Mouse (Mus musculus) kidney, postnatal 14 days (tissue): ENCODE data around the gene Xpot.

ENCODE experiments used
- DNase-seq: peaks from one replicate; pipeline ENCODE4 v3.0.0; 2022; ENCODE audit warnings: mixed read lengths

The Xpot gene

DNA sequence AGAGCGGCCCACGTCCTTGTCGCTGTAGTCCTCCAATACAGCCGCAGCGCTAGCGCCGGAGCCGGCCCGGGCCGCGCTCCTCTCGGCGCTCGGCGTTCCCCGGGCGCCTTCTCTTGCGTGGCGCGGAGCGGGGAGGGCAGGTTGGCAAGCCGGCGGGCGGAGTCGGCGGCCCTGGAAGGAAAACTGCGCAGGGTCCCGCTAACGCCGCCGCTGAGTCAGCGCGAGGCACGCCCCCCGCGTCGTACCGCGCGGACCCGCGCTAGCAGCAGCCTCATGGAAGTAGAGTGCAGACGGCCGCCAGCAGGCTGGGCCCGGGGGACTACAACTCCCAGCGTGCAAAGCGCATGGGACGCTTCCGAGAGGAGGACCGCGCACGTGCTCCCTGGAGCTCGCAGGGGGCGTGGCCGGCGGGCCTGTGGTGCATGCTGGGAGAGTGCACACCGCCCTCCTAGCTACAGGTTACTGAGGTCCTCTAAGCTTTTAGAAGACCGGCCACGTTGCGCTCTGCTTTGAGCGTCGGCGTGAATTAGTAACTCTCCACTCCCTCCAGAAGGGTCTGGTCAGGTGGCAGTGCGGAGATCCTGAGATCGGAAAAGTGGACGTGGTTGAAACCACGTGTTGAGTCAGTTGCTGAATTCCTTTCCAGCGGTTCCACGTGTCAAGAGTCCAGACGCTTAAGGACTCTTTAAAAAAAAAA is at the start of gene Xpot:
Gene Xpot, minus strand, starts transcription at position 147 of the 697 bp plus-strand sequence.
- peak; percentile 99 for DNase-seq

DNA sequence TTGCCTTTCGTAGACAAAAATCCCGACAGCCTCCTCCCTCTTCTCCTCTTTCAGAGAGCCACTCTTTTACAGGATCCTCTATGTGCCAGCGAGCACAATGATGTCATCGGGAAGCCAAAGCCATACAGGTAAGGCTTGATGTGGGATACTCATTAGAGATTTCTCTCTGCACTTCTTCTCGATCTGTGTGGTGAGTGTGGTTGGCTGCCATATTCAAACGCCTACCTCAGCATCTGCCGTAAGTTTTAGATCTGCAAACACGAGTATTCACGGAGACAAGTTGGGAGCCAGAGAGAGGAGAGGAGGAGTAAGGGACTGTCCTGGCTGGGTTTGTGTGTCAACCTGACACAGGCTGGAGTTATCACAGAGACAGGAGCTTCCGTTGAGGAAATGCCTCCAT is 43.0 kb upstream of the Xpot start:
- no peak for DNase-seq

DNA sequence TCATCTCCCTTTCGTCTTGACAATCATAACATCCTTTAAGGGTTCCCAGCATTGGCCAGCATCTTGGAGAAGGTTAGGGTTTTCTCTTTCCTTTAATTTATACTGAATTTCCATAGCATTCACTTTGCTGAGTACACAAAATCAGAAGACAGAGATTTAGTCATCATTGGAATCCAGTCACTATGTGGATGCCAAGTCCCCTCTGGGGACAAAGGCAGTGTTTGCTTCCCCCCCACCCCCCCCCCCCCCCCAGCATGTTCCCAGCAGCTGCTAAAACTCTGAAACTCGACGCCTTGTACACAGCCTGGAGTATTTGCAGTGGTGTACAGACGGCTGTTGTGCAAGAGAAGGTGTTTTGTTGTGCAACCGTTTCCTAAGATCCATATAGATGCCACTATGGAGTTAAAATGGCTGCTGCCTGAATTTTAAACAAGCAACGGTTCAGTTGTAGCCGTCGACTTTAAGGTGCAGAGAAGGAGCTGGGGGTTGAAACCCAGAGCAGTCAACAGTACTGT is 39.6 kb upstream of the Xpot start:
- no peak for DNase-seq

DNA sequence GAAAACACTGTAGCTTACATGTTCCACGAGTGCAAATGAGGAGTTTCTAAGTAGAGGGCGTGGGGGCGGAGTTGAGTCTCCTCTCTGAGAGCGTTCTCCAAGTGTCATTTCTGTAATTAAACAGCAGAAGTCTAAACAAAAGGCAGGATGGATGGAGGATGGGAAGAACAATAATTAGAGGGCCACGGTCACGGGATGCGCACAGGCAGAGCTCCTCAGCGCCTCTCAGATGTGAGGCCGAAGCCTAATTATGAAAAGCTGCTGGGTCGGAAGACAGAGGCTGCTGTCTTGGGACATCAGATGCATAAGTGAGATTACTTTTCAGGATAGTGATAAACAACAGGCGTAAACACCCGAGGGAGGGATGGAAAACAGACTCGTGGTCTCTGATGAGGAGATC is 37.5 kb upstream of the Xpot start:
- DNase-seq = no peak

DNA sequence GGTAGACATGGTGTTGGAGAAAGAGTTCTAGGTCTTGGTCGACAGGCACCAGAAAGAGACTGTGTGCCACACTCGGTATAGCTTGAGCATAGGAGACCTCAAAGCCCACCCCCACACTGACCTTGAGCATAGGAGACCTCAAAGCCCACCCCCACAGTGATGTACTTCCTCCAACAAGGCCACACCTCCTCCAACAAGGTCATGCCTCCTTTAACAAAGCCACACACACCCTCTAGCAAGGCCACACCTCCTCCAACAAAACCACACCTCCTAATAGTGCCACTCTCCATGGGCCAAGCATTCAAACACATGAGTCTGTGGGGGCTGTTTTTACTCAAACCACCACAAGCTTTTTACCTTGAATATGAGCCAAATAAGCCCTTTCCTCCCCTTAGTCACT is 36.6 kb upstream of the Xpot start:
- no peak for DNase-seq

DNA sequence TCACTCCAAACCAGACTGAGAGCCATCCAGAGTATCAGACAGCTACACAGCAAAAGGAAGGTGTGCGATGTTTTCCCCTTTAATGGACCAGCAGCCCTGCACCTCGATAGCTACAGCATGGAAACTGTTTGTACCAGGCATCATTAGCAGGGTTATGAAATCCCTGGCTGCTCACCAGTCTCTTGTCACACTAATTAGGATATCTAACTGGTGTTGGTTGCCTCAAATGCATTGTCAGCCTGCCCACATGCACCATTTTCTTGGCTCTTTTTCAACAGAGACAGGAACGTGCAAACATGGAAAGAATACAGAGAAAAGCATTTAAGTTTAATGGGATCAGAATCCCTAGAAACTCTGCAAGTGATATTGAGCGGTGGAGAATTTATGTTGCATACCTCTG is 29.8 kb upstream of the Xpot start:
- no peak for DNase-seq

DNA sequence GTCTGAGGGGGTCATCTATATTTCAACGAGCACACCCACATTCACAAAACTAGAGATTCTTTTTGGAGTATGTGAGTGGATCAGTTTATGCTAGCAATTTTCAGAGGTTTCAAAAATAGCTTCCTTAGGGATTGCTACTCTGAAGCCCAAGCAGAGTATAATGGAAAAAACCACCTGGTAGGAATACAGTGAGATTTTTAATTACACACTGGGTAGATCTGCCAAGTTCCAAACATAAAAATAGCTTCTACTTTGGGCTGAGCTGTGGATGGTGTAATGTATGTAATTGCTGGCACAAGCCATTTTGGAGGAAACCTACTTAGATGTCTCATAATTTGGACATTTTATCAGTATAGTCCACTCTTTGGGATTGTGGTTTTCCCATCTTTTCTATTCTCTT is 26.9 kb upstream of the Xpot start:
- no peak for DNase-seq

DNA sequence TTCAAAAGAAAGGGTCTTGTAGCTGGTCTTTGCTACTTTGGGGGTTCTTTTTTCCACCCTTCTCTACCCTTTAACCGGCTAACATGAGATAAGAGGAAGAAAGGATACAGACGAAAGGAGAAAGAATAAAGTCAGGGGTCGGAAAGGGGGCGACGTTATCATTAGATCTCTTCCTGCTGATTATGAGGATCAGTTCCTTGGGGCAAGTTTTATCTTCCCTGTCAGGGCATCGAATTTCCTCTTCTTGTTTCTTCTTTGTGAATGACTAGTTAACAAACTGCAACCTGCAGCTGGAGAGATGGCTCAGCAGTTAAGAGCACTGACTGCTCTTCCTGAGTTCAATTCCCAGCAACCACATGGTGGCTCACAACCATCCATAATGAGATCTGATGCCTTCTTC is 20.2 kb upstream of the Xpot start:
- no peak for DNase-seq

DNA sequence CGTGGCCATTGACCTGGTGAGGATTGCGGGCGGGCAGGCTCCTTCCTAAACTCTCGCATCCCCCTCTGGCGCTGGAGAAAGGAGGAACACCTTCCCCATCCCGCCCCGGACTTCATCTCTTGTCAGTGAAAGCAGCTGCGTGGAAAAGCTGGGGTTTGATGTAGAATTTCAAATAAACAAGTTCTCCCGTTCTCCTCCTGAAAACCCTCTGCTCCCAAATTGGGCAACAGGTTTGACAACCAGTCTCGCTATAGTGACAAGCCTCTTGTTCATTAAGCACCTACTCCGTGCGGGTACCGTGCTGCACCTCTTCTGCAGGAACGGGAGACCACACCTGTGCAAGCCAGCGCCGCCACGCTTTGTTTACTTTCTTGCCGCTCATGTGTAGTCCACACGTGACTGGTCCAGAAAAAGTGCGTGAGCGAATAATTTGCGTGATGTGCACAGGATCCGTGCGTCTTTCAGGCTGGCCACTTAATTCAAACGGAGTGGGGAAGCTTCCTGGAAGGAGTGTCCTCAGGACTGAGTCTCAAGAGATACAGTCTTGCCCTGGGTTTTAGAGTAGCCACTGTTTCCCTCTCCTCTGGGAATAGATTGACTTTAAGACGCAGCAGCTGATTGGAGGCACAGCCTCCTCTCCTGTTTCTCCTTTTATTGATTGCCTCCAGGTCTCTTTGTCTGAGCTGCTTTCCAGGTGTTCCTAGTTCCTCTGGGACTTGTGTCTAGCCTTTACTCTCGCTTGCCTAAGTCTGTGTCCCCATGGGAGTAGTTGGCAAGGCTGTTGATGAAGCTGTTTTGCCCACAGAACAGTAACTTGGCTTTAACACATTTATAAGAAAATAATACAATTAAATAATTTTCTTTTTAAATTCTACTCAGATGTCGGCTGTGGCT is 16.2 kb upstream of the Xpot start:
- DNase-seq = no peak

DNA sequence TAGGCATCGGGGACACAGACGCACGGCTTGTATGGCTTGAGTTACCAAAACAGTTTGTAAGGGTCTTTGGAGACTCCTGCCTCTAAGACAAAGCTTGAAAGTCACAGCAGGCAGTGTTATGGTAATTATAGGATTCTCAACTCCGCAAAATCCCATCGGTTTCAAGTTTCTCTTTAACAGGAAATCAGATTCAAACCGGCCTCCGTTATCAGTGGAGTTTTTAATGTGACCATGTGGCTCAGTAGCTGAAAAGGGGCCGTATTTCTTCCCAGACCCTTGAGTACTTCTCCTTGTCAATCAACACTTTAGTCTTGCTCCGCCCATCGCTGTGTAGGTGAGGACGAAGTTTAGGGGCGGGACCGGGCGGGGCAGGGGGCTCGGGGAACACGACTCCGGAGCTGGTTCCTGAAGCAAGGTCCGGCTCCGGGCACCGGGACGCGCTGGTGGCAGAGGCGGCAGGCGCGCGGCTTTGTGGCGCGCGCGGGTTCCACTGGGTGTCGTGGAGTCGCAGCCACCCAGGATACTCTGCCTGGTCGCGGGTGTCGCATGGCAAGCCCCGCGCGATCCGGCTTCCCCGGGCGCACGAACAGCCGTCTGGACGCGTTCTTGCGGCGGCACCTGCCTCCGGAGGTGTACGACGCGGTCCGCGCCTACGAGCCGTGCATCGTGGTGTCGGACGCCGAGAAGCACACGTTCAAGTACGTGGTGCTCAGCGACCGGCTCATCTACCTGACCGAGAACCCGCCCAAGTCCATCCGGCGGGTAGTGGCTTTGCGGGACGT is 15.3 kb upstream of the Xpot start, which contains the start of gene D930020B18Rik:
Gene D930020B18Rik, plus strand, starts transcription at position 317 of the 782 bp plus-strand sequence.
- peak; percentile 20 for DNase-seq

DNA sequence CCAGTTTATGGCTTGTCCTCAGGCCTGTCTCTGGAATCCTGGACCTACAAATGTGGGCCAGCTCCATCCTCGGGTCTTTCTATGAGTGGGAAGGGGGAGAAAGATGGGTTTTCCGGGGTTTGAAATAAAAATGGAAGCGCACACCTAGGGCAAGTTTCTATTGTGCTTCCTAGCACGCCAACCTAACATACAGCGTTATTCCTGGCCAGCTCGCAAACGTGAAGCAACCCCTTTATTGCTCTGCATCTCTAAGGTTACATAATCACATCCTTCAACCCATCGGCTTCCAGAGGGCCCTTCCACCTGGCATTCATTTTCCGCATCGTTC is 14.8 kb upstream of the Xpot start:
- no peak for DNase-seq

DNA sequence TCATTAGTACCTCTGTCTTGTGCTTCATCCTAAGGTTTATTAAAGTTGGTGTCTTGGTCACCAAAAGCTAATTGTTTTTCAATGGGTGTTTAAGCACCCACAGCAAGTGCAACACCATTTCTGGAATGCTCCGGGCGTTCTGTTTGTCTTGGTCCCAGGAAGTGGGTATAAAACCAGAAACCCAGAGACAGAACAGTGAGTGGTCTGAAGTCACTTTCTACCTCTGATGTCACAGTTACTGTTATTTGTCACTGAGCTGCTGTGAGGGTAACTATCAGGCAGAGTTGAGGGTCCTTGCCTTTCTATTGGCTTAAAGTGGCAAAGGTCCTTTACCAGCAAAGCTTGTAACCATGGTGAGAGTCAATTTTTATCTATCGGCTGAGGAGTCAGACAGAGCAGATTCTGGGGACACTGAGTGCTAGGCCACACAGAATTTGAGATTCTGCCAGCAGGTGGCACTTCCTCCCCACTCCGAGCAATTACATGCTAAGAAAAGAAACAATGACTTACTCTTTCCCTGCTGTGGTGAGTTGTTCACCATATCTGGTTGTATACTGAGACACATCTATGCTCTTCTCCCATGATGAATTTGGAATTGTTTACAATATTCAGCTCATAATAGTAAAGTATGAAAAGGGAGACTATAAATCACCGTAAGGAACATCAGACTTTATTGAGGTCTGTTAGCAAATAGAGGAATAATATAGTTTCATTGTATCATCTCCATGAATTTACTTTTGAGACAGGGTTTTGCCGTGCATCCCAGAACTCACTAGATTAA is 14.2 kb upstream of the Xpot start:
- no peak for DNase-seq

DNA sequence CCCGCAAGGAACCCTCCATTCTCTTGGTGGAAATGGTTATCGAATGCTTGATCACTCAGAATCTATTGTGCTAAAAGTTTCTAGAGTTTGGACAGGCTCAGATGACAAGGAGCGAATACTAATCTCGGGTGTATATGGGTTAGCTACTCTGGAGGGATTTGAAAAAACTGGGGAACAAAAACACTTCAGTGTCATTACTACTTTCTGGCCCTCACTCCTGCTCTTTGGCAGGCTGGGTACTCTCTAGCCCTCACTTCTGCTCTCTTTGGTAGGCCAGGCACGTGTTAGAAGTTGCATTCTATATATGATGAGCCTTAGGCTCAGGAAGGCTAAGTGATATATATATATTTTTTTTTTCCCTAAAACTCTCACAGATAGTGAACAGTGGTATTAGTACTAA is 13.4 kb upstream of the Xpot start:
- DNase-seq = no peak

DNA sequence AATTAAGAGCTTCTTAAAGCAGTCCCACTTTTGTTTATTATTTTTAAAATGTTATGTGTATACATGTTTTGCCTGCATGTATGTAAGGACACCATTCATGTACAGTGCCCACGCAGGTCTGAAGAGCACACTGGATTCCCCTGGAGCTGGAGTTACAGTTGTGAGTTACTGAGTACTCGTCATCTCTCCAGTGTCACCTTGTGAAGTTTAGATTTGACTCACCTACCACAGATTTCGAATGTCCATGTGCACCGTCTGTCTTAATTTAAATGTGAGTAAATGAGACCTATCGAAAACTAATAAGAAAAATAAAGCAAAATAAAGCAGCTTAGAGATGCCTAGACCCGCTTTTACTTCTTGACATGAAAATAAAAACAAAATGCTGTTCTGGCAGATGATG is 10.1 kb upstream of the Xpot start:
- no peak for DNase-seq

DNA sequence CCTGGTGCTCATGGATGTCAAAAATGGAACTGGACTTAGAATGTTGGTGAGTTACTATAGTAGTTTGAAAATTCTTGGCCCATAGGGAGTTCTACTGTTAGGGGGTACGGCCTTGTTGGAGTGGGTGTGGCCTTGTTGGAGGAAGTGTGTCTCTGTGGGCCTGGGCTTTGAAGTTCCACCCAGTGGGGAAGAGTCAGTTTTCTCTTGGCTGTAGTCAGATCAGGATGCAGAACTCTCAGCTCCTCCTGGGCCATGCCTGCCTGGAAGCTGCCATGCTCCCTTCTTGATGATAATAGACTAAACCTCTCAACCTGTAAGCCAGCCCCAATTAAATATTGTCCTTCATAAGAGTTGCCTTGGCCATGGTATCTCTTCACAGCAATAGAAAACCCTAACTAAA is 8.0 kb upstream of the Xpot start:
- no peak for DNase-seq

DNA sequence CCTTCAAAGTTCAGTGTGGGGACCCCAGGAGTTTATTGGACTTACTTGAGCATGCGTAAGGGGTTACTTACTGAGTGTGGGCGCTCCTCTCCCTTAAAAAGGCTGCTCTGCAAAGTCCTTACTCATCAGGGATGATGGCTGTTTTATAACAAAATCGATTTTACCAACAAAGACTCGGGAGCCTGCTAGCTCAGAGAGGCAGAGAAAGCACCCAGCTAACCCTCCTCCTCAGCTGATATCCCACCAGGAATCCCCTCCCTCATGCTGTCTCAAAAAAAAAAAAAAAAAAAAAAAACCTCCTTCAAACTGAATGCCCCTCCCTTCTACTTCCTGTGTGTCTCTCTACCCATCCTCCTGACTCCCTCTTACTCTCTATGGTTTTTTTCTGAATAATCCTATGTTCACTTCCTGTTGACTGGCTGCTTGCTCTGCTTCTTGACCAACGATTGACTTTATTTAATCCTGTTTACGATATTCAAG is 2.5 kb upstream of the Xpot start:
- no peak for DNase-seq

DNA sequence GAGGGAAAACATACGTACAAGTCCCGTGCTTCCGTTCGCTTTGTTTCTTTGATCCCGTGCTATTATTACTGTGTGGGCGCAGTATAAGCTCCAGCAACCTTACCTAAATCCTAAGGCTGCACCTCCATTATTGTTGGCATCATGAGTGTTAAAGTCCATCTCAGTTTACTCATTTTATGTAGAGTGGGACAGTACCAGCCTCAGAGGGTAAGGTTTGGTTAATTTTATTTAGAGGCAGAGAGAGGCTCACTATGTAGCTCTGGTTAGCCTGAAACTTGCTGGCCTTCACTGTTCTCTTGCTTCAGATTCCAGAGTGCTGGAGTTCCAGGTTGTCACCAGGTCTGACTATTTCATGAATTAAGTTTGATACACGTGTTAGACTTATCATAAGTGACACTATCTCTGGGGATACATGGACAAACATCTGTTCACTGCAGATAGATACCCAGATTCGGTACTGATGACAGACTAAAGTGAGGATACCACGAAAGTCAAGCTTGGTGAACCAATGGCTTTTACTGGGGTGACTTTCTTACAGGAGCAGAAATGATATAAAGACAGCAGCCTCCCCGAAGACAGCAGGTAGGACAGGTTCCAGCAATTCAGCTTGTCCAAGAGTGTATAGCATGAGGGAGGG is 1.2 kb upstream of the Xpot start:
- no peak for DNase-seq

DNA sequence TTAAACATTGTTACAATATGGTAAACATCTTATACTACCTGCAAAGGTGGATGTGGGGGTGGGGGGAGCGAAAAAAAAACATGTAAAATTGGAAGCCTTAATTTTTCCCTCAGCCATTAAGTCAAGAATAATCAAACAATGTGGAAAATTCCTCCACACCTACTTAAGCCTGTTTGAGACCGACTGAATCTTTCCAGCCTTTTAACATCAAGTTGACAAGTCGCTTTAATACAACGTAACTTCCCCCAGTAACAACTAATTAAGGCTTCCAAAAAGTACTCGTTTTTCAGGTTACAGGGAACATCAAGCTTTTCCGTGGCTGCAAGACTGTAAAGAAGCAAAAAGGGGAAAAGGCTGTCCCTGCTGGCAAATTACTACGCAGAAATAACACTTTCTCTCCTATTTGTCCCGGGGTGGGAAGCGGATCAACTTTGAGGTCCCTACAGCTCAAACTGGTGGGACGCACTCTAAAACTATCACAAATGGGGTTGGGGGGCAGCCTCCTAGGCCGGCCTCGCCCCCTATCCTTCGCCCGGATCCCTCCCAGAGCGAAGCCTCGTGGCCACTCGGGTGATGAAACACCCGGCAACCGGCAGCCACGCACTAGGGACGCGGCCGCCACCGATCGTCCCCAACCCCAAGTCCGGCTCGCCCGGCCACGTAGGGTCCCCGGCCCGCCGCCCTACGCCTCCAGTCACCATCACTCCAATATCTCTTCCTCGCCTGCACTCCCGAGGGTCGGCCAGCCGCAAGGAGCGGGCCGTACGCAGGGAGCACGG is 536 bp downstream of the Xpot start:
- DNase-seq = no peak

DNA sequence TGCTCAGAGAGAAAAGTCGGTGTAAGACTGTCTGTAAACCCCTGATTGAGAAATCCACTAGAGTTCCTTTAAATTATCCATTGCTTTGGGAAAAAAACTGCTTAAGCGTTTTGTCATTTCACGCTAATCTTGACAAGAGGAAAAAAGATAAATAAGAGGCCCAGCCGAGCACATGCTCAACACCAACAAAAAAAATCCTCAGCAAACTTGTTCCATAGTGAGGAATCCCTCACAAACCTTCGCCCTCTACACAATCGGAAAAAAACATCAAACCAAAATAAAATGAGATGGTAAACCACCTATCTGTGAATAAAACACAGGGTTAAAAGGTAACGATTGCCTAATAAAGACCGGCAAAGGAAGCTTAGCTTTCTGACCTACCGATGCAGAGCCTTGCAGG is 1.1 kb downstream of the Xpot start:
- no peak for DNase-seq

DNA sequence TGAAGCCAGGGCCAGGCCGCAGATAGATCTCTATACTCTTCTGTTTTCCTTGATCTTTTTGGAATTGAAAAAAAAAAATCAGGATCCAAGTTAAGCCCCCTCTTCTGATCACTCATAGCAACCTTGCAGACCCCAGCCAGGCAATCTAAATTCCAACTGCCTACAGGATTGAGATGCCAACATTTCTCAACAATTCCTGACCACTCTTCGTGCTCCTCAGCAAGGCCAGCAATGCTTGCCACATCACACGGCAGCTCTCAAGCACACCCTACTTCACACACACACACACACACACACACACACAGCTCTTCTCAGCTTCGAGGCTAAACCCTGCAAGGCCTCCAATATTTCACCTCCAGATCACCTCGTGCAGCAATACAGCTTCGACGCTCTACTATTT is 2.5 kb downstream of the Xpot start:
- DNase-seq = no peak

DNA sequence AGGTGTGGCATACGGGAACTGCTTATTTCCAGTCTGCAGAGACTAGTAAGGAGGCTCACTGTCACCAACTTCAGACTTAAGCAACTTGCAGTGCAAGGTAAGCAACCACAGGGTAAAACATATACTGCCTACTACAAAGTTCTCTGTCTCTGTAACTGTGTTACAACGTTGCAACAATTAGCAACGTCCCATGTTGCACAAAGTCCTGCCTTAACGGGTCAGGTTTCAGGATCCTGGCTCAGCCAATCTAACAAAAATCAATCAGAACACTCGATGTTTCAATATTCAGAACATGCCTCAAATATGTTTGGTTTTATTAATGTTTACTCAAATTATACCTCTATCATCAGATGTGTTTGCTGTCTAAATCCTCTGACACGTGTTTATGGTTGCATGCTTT is 3.7 kb downstream of the Xpot start:
- no peak for DNase-seq
